In the genomic region with DNA sequence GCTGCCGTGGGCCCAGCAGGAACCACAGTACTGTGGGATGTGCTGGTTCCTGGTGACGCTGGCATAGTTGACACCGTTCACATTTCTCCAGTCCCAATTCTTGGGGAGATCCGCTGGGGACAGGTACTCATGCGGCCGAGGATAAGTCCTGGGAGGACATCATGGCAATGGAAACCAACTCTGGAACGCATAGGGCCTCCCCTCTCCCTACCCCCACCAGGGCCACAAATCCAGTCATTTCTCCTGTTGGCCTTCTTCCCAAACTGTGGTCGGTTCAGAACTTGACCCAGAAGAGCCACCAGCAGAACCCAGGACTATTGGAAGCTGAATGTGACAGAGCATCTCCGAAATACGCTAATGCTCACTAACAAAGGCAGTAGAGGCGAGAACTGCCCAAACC, we compare ENCODE assay signal across 8 mouse cellular contexts. TPM values are rescaled to one million over a fixed set of nuclear protein-coding genes. Genes with fewer than 3 reads are reported as not detected.
DNase-seq lines count a peak whose midpoint lies in the region; ATAC-seq lines count a peak whose summit lies in the region.

No protein-coding gene starts in this region.

- H3K9me3 ChIP-seq in liver, embryonic 11.5 days (ENCODE audit: control insufficient read depth, low read length), result no peaks in the 10 kb centered on the region

- peak overlapping the region; percentile 58 for H3K4me3 ChIP-seq in liver, embryonic 11.5 days (ENCODE audit: low read depth, low read length)

- no peaks in the 10 kb centered on the region for H3K27me3 ChIP-seq in liver, embryonic 11.5 days (replicated peaks; ENCODE audit: control insufficient read depth, insufficient read depth, low read length)

- H3K36me3 ChIP-seq in liver, embryonic 11.5 days (ENCODE audit: control insufficient read depth, insufficient read depth, low read length), result no peaks in the 10 kb centered on the region; the same call in 1 of the 2 replicates

- H3K4me1 ChIP-seq in liver, embryonic 11.5 days (replicated peaks; ENCODE audit: control insufficient read depth, insufficient read depth, low read length), result peaks cover 24% of the 10 kb centered on the region

- peak overlapping the region; percentile 69 for H3K9ac ChIP-seq in liver, embryonic 11.5 days (ENCODE audit: low read depth, low read length)

- ATAC-seq in liver, embryonic 11.5 days (replicated peaks; ENCODE audit: low FRiP score), result no peak
- ATAC-seq in megakaryocyte-erythroid progenitor cell, adult 5-6 weeks (replicated peaks; ENCODE audit: low FRiP score, low TSS enrichment, poor library complexity, severe bottlenecking), result no peak

- peak overlapping the region; percentile 63 for H3K4me2 ChIP-seq in liver, embryonic 11.5 days

- peak; percentile 13 for DNase-seq in gastrocnemius, adult 18-20 months (ENCODE audit: low spot score)
- DNase-seq in gastrocnemius, postnatal 10 days, result no peak
- DNase-seq in thymus, postnatal 0 days (ENCODE audit: low spot score), result peak; percentile 7
- DNase-seq in thymus, postnatal 4 days, result no peak
- no peak for DNase-seq in liver, embryonic 11.5 days (ENCODE audit: low spot score)
- no peak for DNase-seq in c-Kit-positive CD71-positive TER-119-positive erythroid progenitor cells, embryonic 14.5 days (ENCODE audit: low spot score)
- no peak for DNase-seq in T-cell, adult 2 months (ENCODE audit: low spot score)

- WGBS in liver, embryonic 11.5 days, result 65% methylated on average over 11 of the region's 11 CpGs

- no peak overlapping the region; the same call in 1 of the 2 replicates for H3K27ac ChIP-seq in liver, embryonic 11.5 days (ENCODE audit: low read depth, low read length)

RNA-seq across cellular contexts. Expression of gene Ctsz, which starts 0.7 kb away (rescaled TPM):
- 10 to 100 TPM; 25.1 to 30.3 TPM for total RNA-seq in gastrocnemius, adult 18-20 months (2021)
- 10 to 100 TPM; 50.7 to 73.8 TPM for total RNA-seq in gastrocnemius, postnatal 10 days (2021)
- 133 and 141 TPM in 2 replicates for polyA plus RNA-seq in thymus, postnatal 0 days (2015; fragmentation: Nextera tagmentation; extraction: Ambion mirVana)
- 159 and 162 TPM in 2 replicates for polyA plus RNA-seq in liver, embryonic 11.5 days (2014; fragmentation: Nextera tagmentation; extraction: Ambion mirVana)
- 44.2 and 46.0 TPM in 2 replicates for total RNA-seq in megakaryocyte-erythroid progenitor cell, adult 5-6 weeks (2014; fragmentation: Nextera tagmentation)
- 67.3 and 69.2 TPM in 2 replicates for total RNA-seq in megakaryocyte-erythroid progenitor cell, adult 5-6 weeks (2017)

RNA-seq across cellular contexts. Expression of gene Tubb1, which starts 12.3 kb away (rescaled TPM):
- under 1 TPM in 1 of 2 experiments, not detected in 1; 0.21 TPM for total RNA-seq in gastrocnemius, adult 18-20 months (2021)
- total RNA-seq in gastrocnemius, postnatal 10 days (2021), result under 1 TPM in 1 of 2 experiments, not detected in 1; 0.43 TPM
- polyA plus RNA-seq in thymus, postnatal 0 days (2015; fragmentation: Nextera tagmentation; extraction: Ambion mirVana), result 0.22 TPM in 1 of 2 replicates, not detected in the other
- 43.5 and 51.9 TPM in 2 replicates for polyA plus RNA-seq in liver, embryonic 11.5 days (2014; fragmentation: Nextera tagmentation; extraction: Ambion mirVana)
- not detected in 2 replicates for total RNA-seq in megakaryocyte-erythroid progenitor cell, adult 5-6 weeks (2014; fragmentation: Nextera tagmentation)
- total RNA-seq in megakaryocyte-erythroid progenitor cell, adult 5-6 weeks (2017), result 1.5 and 3.5 TPM in 2 replicates

RNA-seq across cellular contexts. Expression of gene Nelfcd, which starts 22.6 kb away (rescaled TPM):
- total RNA-seq in gastrocnemius, adult 18-20 months (2021), result 10 to 100 TPM; 21.4 to 22.3 TPM
- total RNA-seq in gastrocnemius, postnatal 10 days (2021), result 10 to 100 TPM; 37.3 to 39.1 TPM
- 83.8 and 87.2 TPM in 2 replicates for polyA plus RNA-seq in thymus, postnatal 0 days (2015; fragmentation: Nextera tagmentation; extraction: Ambion mirVana)
- polyA plus RNA-seq in liver, embryonic 11.5 days (2014; fragmentation: Nextera tagmentation; extraction: Ambion mirVana), result 117 and 125 TPM in 2 replicates
- total RNA-seq in megakaryocyte-erythroid progenitor cell, adult 5-6 weeks (2014; fragmentation: Nextera tagmentation), result 73.4 and 90.4 TPM in 2 replicates
- total RNA-seq in megakaryocyte-erythroid progenitor cell, adult 5-6 weeks (2017), result 49.0 and 50.4 TPM in 2 replicates

RNA-seq across cellular contexts. Expression of gene Atp5e, which starts 25.7 kb away (rescaled TPM):
- total RNA-seq in gastrocnemius, adult 18-20 months (2021), result 1,000 to 10,000 TPM; 1,038 to 1,073 TPM
- total RNA-seq in gastrocnemius, postnatal 10 days (2021), result 1,000 to 10,000 TPM in 1 of 2 experiments, 100 to 1,000 TPM in 1; 862 to 1,143 TPM
- 855 and 901 TPM in 2 replicates for polyA plus RNA-seq in thymus, postnatal 0 days (2015; fragmentation: Nextera tagmentation; extraction: Ambion mirVana)
- polyA plus RNA-seq in liver, embryonic 11.5 days (2014; fragmentation: Nextera tagmentation; extraction: Ambion mirVana), result 597 and 634 TPM in 2 replicates
- 794 and 967 TPM in 2 replicates for total RNA-seq in megakaryocyte-erythroid progenitor cell, adult 5-6 weeks (2014; fragmentation: Nextera tagmentation)
- 188 and 249 TPM in 2 replicates for total RNA-seq in megakaryocyte-erythroid progenitor cell, adult 5-6 weeks (2017)

RNA-seq across cellular contexts. Expression of gene Prelid3b, which starts 34.7 kb away (rescaled TPM):
- total RNA-seq in gastrocnemius, adult 18-20 months (2021), result 10 to 100 TPM; 37.8 to 47.2 TPM
- 10 to 100 TPM; 55.8 to 56.1 TPM for total RNA-seq in gastrocnemius, postnatal 10 days (2021)
- polyA plus RNA-seq in thymus, postnatal 0 days (2015; fragmentation: Nextera tagmentation; extraction: Ambion mirVana), result 149 TPM in 2 replicates
- 156 and 162 TPM in 2 replicates for polyA plus RNA-seq in liver, embryonic 11.5 days (2014; fragmentation: Nextera tagmentation; extraction: Ambion mirVana)
- 75.0 and 119 TPM in 2 replicates for total RNA-seq in megakaryocyte-erythroid progenitor cell, adult 5-6 weeks (2014; fragmentation: Nextera tagmentation)
- total RNA-seq in megakaryocyte-erythroid progenitor cell, adult 5-6 weeks (2017), result 168 and 233 TPM in 2 replicates

Comparison
In these comparisons a context has a peak if more than half of its experiments do, and no peak if none do; other contexts are left out.
1. DNase-seq: peak in gastrocnemius, adult 18-20 months (single experiment) and thymus, postnatal 0 days (single experiment); none in gastrocnemius, postnatal 10 days (single experiment), thymus, postnatal 4 days (single experiment), liver, embryonic 11.5 days (single experiment), c-Kit-positive CD71-positive TER-119-positive erythroid progenitor cells, embryonic 14.5 days (single experiment) and T-cell, adult 2 months (single experiment).